Mouse (Mus musculus): ENCODE data around the gene Sema4c.

Sema4c gene

DNA sequence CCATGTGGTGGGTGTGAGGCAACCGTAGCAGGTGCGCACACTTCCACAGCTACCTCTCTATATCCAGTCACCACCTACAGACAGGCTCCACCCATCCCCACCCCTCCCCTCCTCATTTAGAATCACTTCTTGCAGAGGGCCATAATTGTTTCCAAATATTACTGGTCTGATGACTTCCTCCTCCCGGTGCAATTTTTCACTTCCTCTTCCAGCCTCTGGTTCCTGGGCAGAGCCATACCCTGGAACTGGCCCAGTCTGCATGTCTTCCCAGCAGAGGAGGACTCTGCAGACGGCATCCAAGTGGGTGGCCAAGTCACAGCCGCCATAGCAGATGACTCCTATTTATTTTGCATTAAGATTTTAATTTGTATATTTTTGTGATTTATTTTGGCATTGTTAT is 49.9 kb downstream of the Sema4c start:
- no peak for DNase-seq (ENCODE audit: low read depth, low spot score)

DNA sequence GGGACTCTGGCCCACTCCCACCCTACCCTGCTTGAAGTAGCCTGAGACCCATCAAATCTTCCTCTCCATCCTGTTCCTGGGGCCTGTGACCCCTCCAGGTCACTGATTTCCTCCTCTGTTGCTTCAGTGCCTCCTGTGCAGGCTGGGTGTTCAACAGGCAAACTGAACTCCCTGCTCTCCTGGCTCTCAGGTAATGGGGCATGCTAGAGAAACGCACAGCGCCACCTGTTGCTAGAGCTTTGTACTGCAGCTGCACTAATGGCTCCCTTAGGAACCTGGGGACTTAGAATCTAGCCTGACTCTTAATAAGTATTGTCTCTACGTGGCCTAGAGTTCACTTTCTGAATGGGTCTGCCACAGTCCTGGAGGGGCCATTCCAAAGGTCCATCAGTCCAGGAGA is 56.9 kb downstream of the Sema4c start:
- peak; percentile 82 for DNase-seq (ENCODE audit: low read depth, low spot score)

All from 3T3-L1 (cell line).